Mouse (Mus musculus) spleen, postnatal 36 days (tissue): Measurements from ENCODE around the gene Bbs12.

Experiments
- DNase-seq, 2 experiments: peaks; one replicate each; pipeline ENCODE4 v3.0.0; 2022; ENCODE audit warnings: low spot score in 2 of 2, mixed read lengths in 1 of 2

Gene Bbs12

DNA sequence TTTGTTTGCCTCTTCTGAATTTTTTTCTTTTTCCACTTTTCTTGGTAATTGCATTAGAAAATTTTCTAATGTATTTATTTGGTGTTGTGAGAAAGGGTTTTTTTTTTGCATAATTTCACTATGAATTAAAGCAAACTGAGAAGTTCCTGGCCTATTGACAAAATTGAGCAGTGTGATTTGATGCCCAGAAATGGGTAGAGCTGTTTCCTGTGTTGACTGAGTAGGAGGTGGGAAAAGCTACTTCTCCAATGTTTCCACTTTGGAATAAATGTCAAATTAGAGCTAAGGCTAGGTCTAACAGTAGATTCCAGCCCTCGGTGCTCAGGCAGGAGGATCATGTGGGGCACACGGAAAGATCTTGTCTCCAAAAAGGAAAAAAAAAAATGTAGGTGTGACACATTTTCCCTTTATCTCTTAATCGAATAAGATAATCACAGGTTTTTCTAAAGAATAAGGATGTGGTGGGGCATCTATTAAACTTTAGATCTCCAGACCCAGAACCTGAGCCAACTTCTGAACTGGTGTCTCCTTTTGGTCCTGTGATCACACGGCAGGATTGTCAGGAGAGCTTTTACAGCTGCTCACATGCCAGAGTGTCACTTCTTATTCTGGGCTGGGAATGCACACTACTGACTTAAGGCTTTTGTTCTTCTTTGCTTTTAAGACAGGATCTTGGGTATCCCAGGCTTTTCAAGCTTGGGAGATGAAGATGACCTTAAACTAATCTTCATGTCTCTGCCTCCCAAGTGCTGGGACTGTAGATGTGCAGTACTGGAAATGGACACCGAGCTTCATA, 13.2 kb downstream of the Bbs12 start:
- DNase-seq, result no peak

DNA sequence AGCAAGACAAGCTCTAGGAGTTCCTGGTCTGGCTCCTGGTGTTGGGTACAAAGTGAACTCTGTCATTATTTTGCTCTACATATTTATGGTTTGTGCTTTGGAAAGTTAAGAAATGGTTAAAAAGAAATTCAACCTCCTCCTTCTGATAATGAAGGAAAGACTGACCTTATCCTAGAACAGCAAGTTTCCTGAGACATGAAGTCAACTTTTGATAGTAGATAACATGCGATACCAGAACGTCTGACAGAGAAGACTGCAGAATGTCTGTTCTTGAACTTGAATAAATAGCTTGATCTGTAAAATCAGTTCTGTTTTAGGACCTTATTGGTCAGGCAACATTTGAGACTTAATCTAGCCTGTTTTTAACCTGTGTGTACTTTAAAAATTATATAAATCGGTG, 14.3 kb downstream of the Bbs12 start:
- no peak for DNase-seq

DNA sequence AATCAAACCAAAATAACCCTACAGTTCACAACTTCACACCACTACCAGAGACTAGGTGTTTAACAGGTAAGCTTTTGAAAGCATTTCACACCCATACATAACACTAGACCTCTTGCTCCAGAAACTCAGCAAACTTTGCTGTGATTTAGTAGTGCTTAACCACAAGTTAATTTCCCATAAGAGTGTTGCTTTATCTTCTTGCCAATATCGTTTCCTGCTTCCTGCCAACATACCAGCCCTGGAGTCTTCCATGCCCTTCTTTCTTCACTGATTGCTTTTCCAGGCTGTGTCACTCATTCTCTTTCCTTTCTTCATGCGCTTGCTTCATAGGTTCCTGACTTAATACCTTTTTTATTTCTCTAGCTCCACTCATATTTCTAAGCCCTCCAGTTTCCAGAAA, 16.1 kb downstream of the Bbs12 start:
- no peak for DNase-seq

DNA sequence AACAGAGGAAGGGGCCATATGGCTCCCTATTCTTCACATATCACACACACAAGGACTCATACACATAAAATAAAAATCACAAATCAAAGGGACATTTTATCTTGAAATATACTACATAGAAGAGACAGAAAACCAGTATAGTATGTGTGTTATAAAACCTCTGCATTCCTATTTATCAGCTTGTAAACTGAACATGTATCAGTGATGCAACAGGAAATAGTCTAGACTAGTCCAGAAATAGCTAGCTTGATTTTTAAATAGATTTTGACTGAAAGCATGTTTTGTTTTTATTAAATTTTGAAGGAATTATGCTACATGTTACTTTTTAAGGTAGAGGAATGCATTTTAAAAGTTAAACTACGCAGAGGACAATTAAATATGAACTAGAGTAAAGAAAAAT, 17.6 kb downstream of the Bbs12 start:
- DNase-seq, result no peak

- DNase-seq, result peak in 1 of 2 experiments; percentile 13
Observed at GRCm38 (mm10) chr3:37331999-37332449, 19.7 kb downstream of the Bbs12 start.

DNA sequence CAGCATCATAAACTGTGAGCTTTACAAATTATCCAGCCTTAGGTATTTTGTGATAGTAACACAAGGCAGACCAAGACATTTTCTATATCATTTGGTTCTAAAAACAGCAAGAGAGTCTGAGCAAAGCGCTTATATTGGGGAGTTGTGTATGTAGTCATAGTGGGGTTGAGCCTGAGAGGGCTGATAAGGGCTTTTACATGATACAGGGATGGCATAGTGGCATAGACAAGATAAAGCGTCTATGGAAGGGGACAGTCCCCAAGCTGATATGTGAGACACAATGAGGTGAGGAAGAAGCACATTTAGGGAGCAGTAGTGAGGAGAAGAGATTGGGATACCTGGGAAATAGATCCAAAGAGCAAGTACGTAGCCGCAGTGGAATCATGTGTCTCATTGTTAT, 21.7 kb downstream of the Bbs12 start:
- DNase-seq, result no peak

- DNase-seq, result no peak
Observed at GRCm38 (mm10) chr3:37341110-37341509, 28.8 kb downstream of the Bbs12 start.

GRCm38 (mm10) chr3:37342811-37343210, 30.5 kb downstream of the Bbs12 start:
- no peak for DNase-seq

- no peak for DNase-seq
Observed at GRCm38 (mm10) chr3:37347671-37348070, 35.3 kb downstream of the Bbs12 start.

GRCm38 (mm10) chr3:37348221-37349165, 36.1 kb downstream of the Bbs12 start, which contains the start of gene Fgf2:
Gene Fgf2 (plus strand): TSS chr3:37348346.
- no peak for DNase-seq

- no peak for DNase-seq
Observed at GRCm38 (mm10) chr3:37349166-37349548, 36.8 kb downstream of the Bbs12 start.

DNA sequence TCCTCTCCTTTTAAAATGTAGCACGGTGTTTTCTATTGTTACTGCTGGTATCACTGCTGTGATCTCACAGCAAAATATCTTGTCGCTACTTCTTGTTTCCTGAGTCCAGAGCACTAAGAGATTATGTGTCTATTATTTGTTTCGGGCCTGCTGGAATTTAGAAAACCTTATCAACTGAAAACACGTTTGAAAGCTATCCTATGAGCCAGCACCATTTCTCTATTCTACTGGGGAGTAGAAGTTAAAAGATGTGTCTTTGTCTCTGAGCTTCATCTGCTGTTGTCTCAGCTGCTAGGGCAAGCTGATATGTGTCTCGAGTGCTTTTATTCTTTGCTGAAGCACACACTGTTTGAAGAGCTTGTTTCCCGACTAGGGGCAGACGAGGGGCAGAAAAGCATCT, 38.0 kb downstream of the Bbs12 start:
- DNase-seq, result no peak

DNA sequence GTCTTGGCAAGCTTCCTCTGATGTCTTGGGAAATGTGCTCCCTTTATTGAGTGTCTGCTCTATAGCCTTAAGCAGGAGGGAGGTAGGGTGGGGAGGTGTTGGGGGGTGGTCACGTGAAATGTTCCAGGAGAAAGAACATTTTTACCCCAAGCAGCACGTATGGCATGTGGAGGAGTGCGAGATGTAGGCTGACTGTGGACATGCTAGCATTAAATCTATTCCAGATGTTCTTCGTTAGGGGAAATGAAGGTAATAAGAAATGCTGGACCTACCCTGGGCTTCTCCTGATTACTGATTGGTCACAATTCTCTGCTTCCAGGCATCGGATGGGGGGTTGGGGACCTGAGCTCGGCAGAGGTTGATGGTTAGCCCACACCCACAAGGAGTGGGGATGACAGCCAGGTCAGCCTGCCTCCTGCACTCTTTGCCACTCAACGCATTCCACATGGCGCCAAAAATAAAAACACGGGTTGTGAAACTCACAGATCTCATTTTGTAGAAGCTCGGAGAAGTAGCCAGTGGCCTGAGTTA, 41.7 kb downstream of the Bbs12 start:
- no peak for DNase-seq

DNA sequence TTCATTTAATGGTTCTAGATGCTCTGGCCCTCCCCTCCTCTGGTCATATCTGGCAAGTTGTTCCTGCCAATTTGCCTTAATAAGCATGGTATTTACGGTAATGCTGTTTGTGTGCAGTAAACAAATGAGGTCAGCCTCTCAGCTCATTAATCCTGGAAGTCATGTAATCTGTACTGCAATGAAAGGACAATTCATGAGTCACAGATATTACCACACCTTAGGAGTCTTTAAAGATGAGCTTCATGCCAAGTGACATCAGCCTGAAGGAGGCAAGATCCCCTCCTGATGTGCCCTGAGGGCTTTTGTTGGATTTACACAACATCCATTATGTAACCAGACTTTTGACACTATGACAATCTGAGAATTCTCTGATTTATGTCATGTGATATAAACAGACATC, 42.4 kb downstream of the Bbs12 start:
- DNase-seq, result no peak

GRCm38 (mm10) chr3:37360729-37361128, 48.4 kb downstream of the Bbs12 start:
- no peak for DNase-seq

DNA sequence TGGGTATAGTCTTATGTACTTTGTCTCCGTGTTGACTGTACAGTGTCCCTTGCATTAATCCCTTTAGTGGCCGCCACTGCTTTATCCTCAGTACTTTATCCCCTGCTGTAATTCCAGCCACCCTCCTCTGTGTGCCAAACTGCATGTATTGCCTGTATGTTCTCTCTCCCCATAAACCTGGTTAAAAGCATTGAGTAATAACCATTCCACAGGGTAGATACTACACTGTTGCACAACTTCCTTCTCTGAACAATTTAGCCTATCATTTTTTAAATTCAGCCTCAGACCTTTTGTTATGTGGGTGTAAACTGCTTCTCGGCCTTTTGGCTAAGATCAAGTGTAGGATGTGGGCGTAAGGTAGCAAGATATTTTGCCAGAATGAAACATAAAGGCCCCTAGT, 52.8 kb downstream of the Bbs12 start:
- no peak for DNase-seq

GRCm38 (mm10) chr3:37365976-37366375, 53.6 kb downstream of the Bbs12 start:
- no peak for DNase-seq

- no peak for DNase-seq
Observed at GRCm38 (mm10) chr3:37366381-37367053, 54.2 kb downstream of the Bbs12 start.

GRCm38 (mm10) chr3:37370407-37370806, 58.1 kb downstream of the Bbs12 start:
- DNase-seq, result no peak
